Mouse (Mus musculus): ENCODE data around the gene Samd10. TPM values are rescaled to one million over a fixed set of nuclear protein-coding genes. Genes with fewer than 3 reads are reported as not detected.

Gene Samd10
- polyA plus RNA-seq, 1 experiment from 2014 or later: 64.4 TPM

GRCm38 (mm10) chr2:181587796-181588195, 11.2 kb downstream of the Samd10 start:
- Histone ChIP-seq H3K9me3 (ENCODE audit: control insufficient read depth, low read length) (no peaks in the 10 kb centered on the region), H3K27me3 (ENCODE audit: control insufficient read depth, insufficient read depth, low read length) (no peaks in the 10 kb centered on the region), H3K36me3 (ENCODE audit: control insufficient read depth, insufficient read depth, low read length) (peaks cover 30% of the 10 kb centered on the region), H3K27ac (ENCODE audit: low read depth, low read length) (no peak overlapping the region), H3K9ac (ENCODE audit: low read length) (no peak overlapping the region), H3K4me2 (no peak overlapping the region), H3K4me3 (ENCODE audit: low read depth, low read length) (no peak overlapping the region), H3K4me1 (ENCODE audit: control insufficient read depth, insufficient read depth, low read length) (peaks cover 8% of the 10 kb centered on the region)
- ATAC-seq (ENCODE audit: low FRiP score) (no peak), DNase-seq (ENCODE audit: low spot score, missing footprints) (no peak)
- 85% methylated on average over 6 of the region's 6 CpGs for WGBS

- ATAC-seq (ENCODE audit: low FRiP score) (no peak), DNase-seq (ENCODE audit: low spot score, missing footprints) (no peak)
- Histone ChIP-seq H3K9me3 (ENCODE audit: control insufficient read depth, low read length) (no peaks in the 10 kb centered on the region), H3K9ac (ENCODE audit: low read length) (no peak overlapping the region), H3K36me3 (ENCODE audit: control insufficient read depth, insufficient read depth, low read length) (peaks cover 30% of the 10 kb centered on the region), H3K4me1 (ENCODE audit: control insufficient read depth, insufficient read depth, low read length) (no peaks in the 10 kb centered on the region; the same call in 1 of the 2 replicates), H3K27me3 (ENCODE audit: control insufficient read depth, insufficient read depth, low read length) (no peaks in the 10 kb centered on the region), H3K27ac (ENCODE audit: low read depth, low read length) (no peak overlapping the region), H3K4me3 (ENCODE audit: low read depth, low read length) (no peak overlapping the region), H3K4me2 (no peak overlapping the region)
- WGBS: 94% methylated on average over 3 of the region's 3 CpGs
These were observed 12.9 kb downstream of the Samd10 start for GRCm38 (mm10) chr2:181586124-181586523.

- Histone ChIP-seq H3K9me3 (ENCODE audit: control insufficient read depth, low read length) (no peaks in the 10 kb centered on the region), H3K4me1 (ENCODE audit: control insufficient read depth, insufficient read depth, low read length) (peaks cover 5% of the 10 kb centered on the region), H3K4me3 (ENCODE audit: low read depth, low read length) (no peak overlapping the region), H3K27me3 (ENCODE audit: control insufficient read depth, insufficient read depth, low read length) (no peaks in the 10 kb centered on the region), H3K36me3 (ENCODE audit: control insufficient read depth, insufficient read depth, low read length) (peaks cover 30% of the 10 kb centered on the region), H3K4me2 (no peak overlapping the region), H3K9ac (ENCODE audit: low read length) (no peak overlapping the region), H3K27ac (ENCODE audit: low read depth, low read length) (no peak overlapping the region)
- ATAC-seq (ENCODE audit: low FRiP score) (no peak), DNase-seq (ENCODE audit: low spot score, missing footprints) (peak; percentile 76)
- 82% methylated on average over 5 of the region's 5 CpGs for WGBS
These were observed 13.5 kb downstream of the Samd10 start for GRCm38 (mm10) chr2:181585506-181585905.

GRCm38 (mm10) chr2:181584411-181584942, 14.5 kb downstream of the Samd10 start, which contains the start of gene Uckl1:
Gene Uckl1 (minus strand): TSS chr2:181584892.
- DNase-seq (ENCODE audit: low spot score, missing footprints) (no peak), ATAC-seq (ENCODE audit: low FRiP score) (no peak)
- H3K36me3 ChIP-seq (ENCODE audit: control insufficient read depth, insufficient read depth, low read length): peaks cover 30% of the 10 kb centered on the region
- no peaks in the 10 kb centered on the region for H3K27me3 ChIP-seq (ENCODE audit: control insufficient read depth, insufficient read depth, low read length)
- no peak within 1 kb of the TSS for H3K4me2 ChIP-seq
- peaks cover 6% of the 10 kb centered on the region for H3K4me1 ChIP-seq (ENCODE audit: control insufficient read depth, insufficient read depth, low read length)
- H3K9me3 ChIP-seq (ENCODE audit: control insufficient read depth, low read length): no peaks in the 10 kb centered on the region
- no peak within 1 kb of the TSS for H3K9ac ChIP-seq (ENCODE audit: low read length)
- no peak within 1 kb of the TSS for H3K27ac ChIP-seq (ENCODE audit: low read depth, low read length)
- H3K4me3 ChIP-seq (ENCODE audit: low read depth, low read length): no peak within 1 kb of the TSS
- 94% methylated on average over 4 of the region's 4 CpGs for WGBS

GRCm38 (mm10) chr2:181583460-181584257, 15.4 kb downstream of the Samd10 start:
- no peak overlapping the region for H3K4me2 ChIP-seq
- no peak overlapping the region for H3K4me3 ChIP-seq (ENCODE audit: low read depth, low read length)
- H3K36me3 ChIP-seq (ENCODE audit: control insufficient read depth, insufficient read depth, low read length): peaks cover 25% of the 10 kb centered on the region
- H3K27ac ChIP-seq (ENCODE audit: low read depth, low read length): no peak overlapping the region
- WGBS: 87% methylated on average over 3 of the region's 3 CpGs
- ATAC-seq (ENCODE audit: low FRiP score) (no peak), DNase-seq (ENCODE audit: low spot score, missing footprints) (peak; percentile 21)
- no peaks in the 10 kb centered on the region for H3K9me3 ChIP-seq (ENCODE audit: control insufficient read depth, low read length)
- no peak overlapping the region for H3K9ac ChIP-seq (ENCODE audit: low read length)
- H3K4me1 ChIP-seq (ENCODE audit: control insufficient read depth, insufficient read depth, low read length): peaks cover 6% of the 10 kb centered on the region
- H3K27me3 ChIP-seq (ENCODE audit: control insufficient read depth, insufficient read depth, low read length): no peaks in the 10 kb centered on the region

GRCm38 (mm10) chr2:181582939-181583338, 16.1 kb downstream of the Samd10 start:
- Histone ChIP-seq H3K4me3 (ENCODE audit: low read depth, low read length) (no peak overlapping the region), H3K9ac (ENCODE audit: low read length) (no peak overlapping the region), H3K27ac (ENCODE audit: low read depth, low read length) (no peak overlapping the region), H3K4me2 (no peak overlapping the region), H3K9me3 (ENCODE audit: control insufficient read depth, low read length) (no peaks in the 10 kb centered on the region), H3K36me3 (ENCODE audit: control insufficient read depth, insufficient read depth, low read length) (peaks cover 20% of the 10 kb centered on the region), H3K27me3 (ENCODE audit: control insufficient read depth, insufficient read depth, low read length) (no peaks in the 10 kb centered on the region), H3K4me1 (ENCODE audit: control insufficient read depth, insufficient read depth, low read length) (peaks cover 6% of the 10 kb centered on the region)
- 86% methylated on average over 1 of the region's 1 CpGs for WGBS
- ATAC-seq (ENCODE audit: low FRiP score): no peak
- no peak for DNase-seq (ENCODE audit: low spot score, missing footprints)

- Histone ChIP-seq H3K4me1 (ENCODE audit: control insufficient read depth, insufficient read depth, low read length) (peaks cover 6% of the 10 kb centered on the region), H3K9me3 (ENCODE audit: control insufficient read depth, low read length) (no peaks in the 10 kb centered on the region), H3K4me2 (peak overlapping the region; percentile 95), H3K27ac (ENCODE audit: low read depth, low read length) (no peak overlapping the region), H3K9ac (ENCODE audit: low read length) (no peak overlapping the region), H3K36me3 (ENCODE audit: control insufficient read depth, insufficient read depth, low read length) (peaks cover 17% of the 10 kb centered on the region), H3K27me3 (ENCODE audit: control insufficient read depth, insufficient read depth, low read length) (no peaks in the 10 kb centered on the region), H3K4me3 (ENCODE audit: low read depth, low read length) (peak overlapping the region; percentile 79; the same call in 1 of the 2 replicates)
- no peak for ATAC-seq (ENCODE audit: low FRiP score)
- DNase-seq (ENCODE audit: low spot score, missing footprints): no peak
- WGBS: 63% methylated on average over 2 of the region's 2 CpGs
These were observed 16.7 kb downstream of the Samd10 start for GRCm38 (mm10) chr2:181582358-181582757.

- Histone ChIP-seq H3K9ac (ENCODE audit: low read length) (peak overlapping the region; percentile 90), H3K27me3 (ENCODE audit: control insufficient read depth, insufficient read depth, low read length) (no peaks in the 10 kb centered on the region), H3K4me3 (ENCODE audit: low read depth, low read length) (peak overlapping the region; percentile 79), H3K9me3 (ENCODE audit: control insufficient read depth, low read length) (no peaks in the 10 kb centered on the region), H3K36me3 (ENCODE audit: control insufficient read depth, insufficient read depth, low read length) (peaks cover 10% of the 10 kb centered on the region), H3K4me1 (ENCODE audit: control insufficient read depth, insufficient read depth, low read length) (peaks cover 6% of the 10 kb centered on the region), H3K27ac (ENCODE audit: low read depth, low read length) (peak overlapping the region; percentile 85), H3K4me2 (peak overlapping the region; percentile 95)
- DNase-seq (ENCODE audit: low spot score, missing footprints) (peak; percentile 98), ATAC-seq (ENCODE audit: low FRiP score) (peak; percentile 87)
- under 1% methylated on average over 49 of the region's 49 CpGs for WGBS
These were observed 17.5 kb downstream of the Samd10 start for GRCm38 (mm10) chr2:181581402-181582120.

- Histone ChIP-seq H3K27me3 (ENCODE audit: control insufficient read depth, insufficient read depth, low read length) (no peaks in the 10 kb centered on the region), H3K9ac (ENCODE audit: low read length) (peak overlapping the region; percentile 90), H3K9me3 (ENCODE audit: control insufficient read depth, low read length) (no peaks in the 10 kb centered on the region), H3K4me3 (ENCODE audit: low read depth, low read length) (peak overlapping the region; percentile 79), H3K4me2 (peak overlapping the region; percentile 95), H3K4me1 (ENCODE audit: control insufficient read depth, insufficient read depth, low read length) (peaks cover 6% of the 10 kb centered on the region), H3K27ac (ENCODE audit: low read depth, low read length) (peak overlapping the region; percentile 85), H3K36me3 (ENCODE audit: control insufficient read depth, insufficient read depth, low read length) (peaks cover 9% of the 10 kb centered on the region)
- ATAC-seq (ENCODE audit: low FRiP score): peak; percentile 78
- under 1% methylated on average over 11 of the region's 11 CpGs for WGBS
- DNase-seq (ENCODE audit: low spot score, missing footprints): peak; percentile 96
These were observed 18.0 kb downstream of the Samd10 start for GRCm38 (mm10) chr2:181581016-181581401.

Data from midbrain, embryonic 11.5 days (tissue).